Mouse (Mus musculus) megakaryocyte, embryonic 14.5 days (primary cell): Measurements from ENCODE around the gene Ino80e.

ENCODE experiments used
- FLI1 ChIP-seq: IDR thresholded peaks from 2 replicates; pipeline ENCODE4 v1.6.1; 2012; ENCODE audit warnings: low read length, inconsistent platforms, mixed read lengths
- GATA1 ChIP-seq: IDR thresholded peaks from 3 replicates; pipeline ENCODE4 v1.6.1; 2012; ENCODE audit warnings: mixed read lengths, low read length, inconsistent platforms, borderline replicate concordance

- TF ChIP-seq FLI1: no peak
- no peak for TF ChIP-seq GATA1
These were observed 8.3 kb upstream of the Ino80e start for GRCm38 (mm10) chr7:126870520-126870891.
